Mouse (Mus musculus): Measurements from ENCODE around the gene Man1c1.

- TF ChIP-seq CTCF (conservative IDR thresholded peaks at IDR 0.05; ENCODE audit: insufficient read depth, insufficient read length, low read depth, low read length) (no peak), POLR2A (IDR thresholded peaks at IDR 0.05; ENCODE audit: low read depth, low read length) (no peak)
Observed at GRCm38 (mm10) chr4:134620246-134620645, 83.8 kb downstream of the Man1c1 start.

Measured in kidney, adult 2 months (tissue).